Mouse (Mus musculus) liver, adult (tissue): ENCODE measurements around the gene Ascc1.

Source experiments
- GATA4 ChIP-seq: IDR thresholded peaks from 2 replicates; pipeline ENCODE4 v1.6.1; 2014; ENCODE audit warnings: mild to moderate bottlenecking, low read length; ENCODE audit not compliant: insufficient replicate concordance

The Ascc1 gene

DNA sequence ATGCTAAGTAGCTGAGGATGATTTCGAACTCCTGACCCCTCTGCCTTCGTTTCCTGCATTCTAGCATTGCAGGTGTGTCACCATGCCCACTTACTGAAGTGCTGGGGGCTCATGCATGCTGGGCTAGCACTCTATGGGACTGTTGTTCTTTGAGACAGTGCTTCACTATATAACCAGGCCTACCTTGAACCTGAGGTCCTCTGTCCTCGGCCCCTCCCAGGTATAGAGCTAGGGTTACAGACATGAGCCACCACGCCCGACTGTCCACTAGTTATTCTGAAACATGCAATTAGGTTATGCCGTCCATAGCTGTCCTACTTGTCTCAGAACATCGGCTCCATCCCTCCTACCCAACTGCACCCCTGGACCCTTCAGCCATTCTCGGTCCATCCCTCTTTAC lies 30.8 kb upstream of the Ascc1 start:
- no peak for TF ChIP-seq GATA4

- TF ChIP-seq GATA4: no peak; the same call in 1 of the 2 replicates
Measured at GRCm38 (mm10) chr10:59972534-59972933, 30.1 kb upstream of the Ascc1 start.

DNA sequence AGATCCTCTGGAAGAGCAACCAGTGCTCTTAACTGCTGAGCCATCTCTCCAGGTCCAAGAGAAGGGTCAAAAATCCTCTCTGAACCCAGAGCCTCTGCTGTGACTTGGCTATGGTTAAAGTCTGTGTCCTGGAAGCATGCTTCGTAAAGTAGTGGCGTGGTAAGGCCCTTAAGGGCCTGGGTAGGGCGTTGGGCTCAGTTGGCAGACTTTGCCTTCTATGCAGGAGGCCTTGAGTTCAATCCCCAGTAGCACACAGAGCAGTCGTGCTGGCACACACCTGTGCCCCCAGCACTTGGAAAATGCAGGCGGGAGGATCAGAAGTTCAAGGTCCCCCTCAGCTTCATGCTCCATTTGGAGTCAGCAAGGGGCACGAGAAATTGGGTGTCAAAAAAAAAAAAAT lies 29.6 kb upstream of the Ascc1 start:
- no peak for TF ChIP-seq GATA4

DNA sequence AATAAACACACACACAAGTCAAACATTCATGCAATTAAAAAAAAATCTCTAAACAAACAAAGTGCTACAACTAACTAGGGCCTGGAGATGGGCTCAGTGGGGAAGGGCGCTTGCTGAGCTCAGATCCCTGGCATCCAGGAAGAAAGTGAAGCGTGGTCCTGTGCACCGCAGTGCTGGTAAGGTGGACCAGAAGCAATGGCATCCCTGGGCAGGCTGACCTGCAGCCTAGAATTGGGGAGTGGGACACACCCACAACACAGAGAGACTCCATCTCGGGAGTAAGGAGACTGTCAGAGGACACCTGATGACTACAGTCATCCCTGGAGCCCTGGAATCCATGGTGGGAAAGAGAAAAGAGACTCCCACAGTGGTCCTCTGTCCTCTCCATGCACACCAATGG lies 29.2 kb upstream of the Ascc1 start:
- TF ChIP-seq GATA4: no peak

GRCm38 (mm10) chr10:59974191-59974664 lies 28.4 kb upstream of the Ascc1 start:
- peak; percentile 83; the same call in 1 of the 2 replicates for TF ChIP-seq GATA4

DNA sequence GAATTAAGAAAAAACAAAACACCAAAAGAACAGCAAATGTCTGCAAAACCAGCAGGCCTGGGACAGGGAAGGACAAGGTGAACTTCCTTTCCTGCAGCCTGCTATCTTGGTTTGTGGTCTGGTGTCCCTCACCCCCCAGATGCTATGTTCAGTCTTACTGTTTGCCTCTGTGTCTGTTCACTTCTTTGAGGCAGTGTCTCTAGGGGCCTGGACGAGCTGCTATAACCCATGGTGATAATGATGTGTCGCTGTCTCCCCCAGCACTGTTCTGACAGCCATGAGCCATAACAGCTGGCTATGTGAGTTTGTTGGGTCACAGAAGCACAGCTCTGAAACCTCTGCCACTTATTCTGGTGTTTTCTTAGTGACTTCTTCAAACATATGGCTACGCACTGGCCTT lies 27.8 kb upstream of the Ascc1 start:
- no peak for TF ChIP-seq GATA4

DNA sequence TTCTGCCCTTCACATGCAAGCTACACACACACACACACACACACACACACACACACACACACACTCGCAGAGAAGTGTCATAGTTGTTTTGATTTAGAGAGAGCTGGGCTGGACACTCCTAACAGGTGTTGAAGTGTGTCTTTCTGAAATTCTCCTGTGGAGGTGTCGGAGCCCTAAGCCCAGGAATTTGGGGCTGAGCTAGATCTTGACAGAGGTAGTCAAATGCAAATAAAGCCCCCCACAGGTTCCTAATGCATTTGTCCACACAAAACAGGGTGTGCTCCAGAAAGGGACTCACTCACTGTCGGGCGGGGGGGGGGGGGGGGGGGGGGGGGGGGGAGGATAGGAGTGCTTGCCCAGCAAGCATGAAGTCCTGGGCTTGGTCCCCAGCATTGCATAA lies 25.5 kb upstream of the Ascc1 start:
- TF ChIP-seq GATA4: no peak

- no peak for TF ChIP-seq GATA4
Measured at GRCm38 (mm10) chr10:59977715-59978343, 24.8 kb upstream of the Ascc1 start.

DNA sequence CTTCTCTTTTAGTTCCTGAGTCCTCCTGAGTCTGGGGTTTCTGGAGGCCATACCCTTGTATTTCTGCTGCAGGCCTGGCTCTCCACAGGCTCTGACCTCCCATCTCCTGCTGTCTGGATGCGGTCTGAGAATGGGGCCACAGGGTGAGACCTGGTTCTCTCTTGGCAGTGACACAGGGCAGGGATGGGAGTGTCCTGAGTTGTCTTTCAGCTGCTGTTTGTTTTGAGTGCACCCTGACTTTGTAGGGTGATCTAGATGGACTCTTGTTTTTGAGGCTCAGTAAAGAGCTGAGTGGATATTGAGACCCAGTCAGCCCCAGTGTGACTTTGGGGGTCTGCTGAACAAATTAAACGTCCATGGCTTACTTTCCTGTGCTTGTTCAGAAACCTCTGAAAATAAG lies 24.2 kb upstream of the Ascc1 start:
- TF ChIP-seq GATA4: no peak

DNA sequence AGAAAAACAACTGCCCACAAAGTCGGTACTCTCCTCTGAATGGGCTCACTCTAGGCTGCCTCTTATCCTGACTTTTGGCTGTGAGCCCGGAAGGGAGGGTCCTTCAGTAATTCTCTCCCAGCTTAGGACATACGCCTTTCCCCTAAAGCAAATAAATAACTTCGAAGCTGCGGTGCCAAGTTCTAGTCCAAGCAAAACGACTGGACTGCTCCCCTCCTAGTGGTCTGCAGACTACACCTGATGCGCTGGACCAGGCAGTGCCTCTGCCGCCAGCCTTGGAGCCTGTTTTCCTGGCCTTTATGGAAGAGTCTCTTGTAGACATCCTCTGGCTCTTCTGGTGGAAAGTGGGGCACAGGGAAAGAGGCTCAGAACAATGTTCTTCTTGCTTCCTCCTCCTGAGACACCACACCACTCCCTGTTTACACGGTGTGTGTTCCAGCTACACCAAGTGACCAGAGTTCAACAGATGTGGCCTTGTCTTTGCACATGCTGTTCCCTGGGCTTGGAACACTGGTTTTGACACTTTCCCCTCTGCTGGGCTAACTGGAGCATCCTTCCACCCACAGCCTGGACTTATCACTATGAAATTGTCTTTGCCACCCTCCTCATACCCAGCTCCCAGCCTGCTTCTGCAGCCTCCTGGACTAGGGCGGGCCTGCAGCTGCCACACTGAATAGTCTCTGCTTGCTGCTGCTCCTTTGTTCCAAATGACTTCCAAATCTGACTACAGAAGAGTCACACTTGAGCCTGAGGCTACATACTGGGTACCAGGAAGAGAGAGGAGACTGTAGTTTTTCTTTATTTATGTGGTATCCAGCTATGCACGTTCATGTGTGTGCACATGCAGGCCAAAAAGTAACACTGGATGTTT lies 23.5 kb upstream of the Ascc1 start:
- TF ChIP-seq GATA4: no peak

- peak; percentile 87; the same call in 1 of the 2 replicates for TF ChIP-seq GATA4
Measured at GRCm38 (mm10) chr10:59980815-59981244, 21.8 kb upstream of the Ascc1 start.

DNA sequence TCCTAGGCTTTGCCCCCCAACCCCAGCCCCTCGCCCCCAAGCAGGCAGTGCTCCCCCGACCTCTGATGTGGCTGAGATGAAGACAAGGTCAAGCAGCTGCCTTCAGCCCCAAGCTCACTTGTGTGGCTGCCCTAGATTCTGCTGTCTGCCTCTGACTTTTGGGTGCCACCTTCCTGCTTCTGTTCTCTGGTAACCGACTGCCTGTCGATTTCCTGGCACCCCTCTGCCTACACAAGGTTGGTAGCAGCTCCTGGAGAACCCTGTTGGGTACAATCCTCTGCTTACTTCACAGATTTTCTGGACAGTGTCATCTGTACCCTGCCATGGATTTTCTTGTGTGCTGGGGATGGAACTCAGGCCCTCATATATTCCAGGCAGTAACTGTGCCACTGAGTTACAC lies 21.3 kb upstream of the Ascc1 start:
- TF ChIP-seq GATA4: no peak

DNA sequence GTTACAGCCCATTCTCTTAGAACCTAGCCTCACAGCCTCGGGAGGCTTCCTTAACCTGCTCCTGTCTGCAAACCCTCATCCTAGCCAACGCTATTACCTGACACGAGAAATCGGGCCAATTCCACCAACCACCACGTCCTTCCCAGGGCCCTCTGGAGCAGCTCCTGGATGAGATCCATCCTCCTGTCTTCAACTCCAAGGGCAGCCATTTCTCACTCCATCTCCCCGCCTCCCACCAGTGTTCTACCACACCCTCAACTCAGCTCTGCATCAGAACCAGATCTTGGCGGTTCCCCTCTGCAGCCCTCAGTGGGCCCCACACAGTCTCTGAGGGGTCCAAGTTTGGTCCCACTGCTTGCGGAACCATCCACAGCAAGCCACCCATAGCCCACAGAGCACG lies 20.8 kb upstream of the Ascc1 start:
- no peak for TF ChIP-seq GATA4

GRCm38 (mm10) chr10:59982379-59982873 lies 20.2 kb upstream of the Ascc1 start:
- no peak for TF ChIP-seq GATA4

- TF ChIP-seq GATA4: no peak
Measured at GRCm38 (mm10) chr10:59988036-59988435, 14.6 kb upstream of the Ascc1 start.

DNA sequence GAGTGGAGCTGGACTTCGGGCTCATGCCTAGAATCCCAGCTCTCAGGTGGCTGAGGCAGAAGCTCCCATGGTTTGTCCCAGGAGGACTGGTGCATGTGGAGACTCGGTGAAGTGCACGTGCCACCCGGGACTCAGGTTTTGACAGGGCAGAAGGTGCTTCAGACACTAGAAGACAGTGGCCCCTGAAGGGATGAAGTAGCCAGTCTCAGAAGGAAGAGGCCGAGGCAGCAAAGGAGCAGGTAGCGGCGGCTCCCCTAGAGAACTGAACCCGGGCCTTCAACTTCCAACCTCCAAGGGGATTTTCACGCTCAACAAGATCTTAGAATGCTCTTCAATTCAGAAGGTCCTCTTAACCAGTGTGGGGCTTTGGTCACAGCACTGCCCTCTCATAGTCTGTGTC lies 12.2 kb upstream of the Ascc1 start:
- TF ChIP-seq GATA4: no peak
